Mouse (Mus musculus) megakaryocyte, embryonic 14.5 days (primary cell): ENCODE results near the gene Mmp23. TPM values are rescaled to one million over a fixed set of nuclear protein-coding genes. Genes with fewer than 3 reads are reported as not detected.
A peak's percentile ranks its signal among the peaks of the same experiment; 100 is the strongest.
"Not testable (repeated sequence)": the region's sequence is repeated elsewhere in the genome, so short reads cannot be mapped to it uniquely, and the experiment has no call there.

Experiments used
- H3K27me3 ChIP-seq: replicated peaks from 2 replicates; pipeline ENCODE3; 2012; ENCODE audit warnings: inconsistent platforms
- H3K36me3 ChIP-seq: replicated peaks from 2 replicates; pipeline ENCODE3; 2012; ENCODE audit warnings: low read length, inconsistent platforms, mixed read lengths
- H3K4me1 ChIP-seq: 2 replicates; pipeline ENCODE4 v1.6.1; 2012; ENCODE audit warnings: inconsistent platforms
- H3K4me3 ChIP-seq: replicated peaks from 2 replicates; pipeline ENCODE3; 2012; ENCODE audit warnings: moderate library complexity, mild to moderate bottlenecking, inconsistent platforms
- H3K9me3 ChIP-seq: 2 replicates; pipeline ENCODE4 v1.6.1; 2012; ENCODE audit warnings: inconsistent platforms
- FLI1 ChIP-seq: IDR thresholded peaks from 2 replicates; pipeline ENCODE4 v1.6.1; 2012; ENCODE audit warnings: low read length, inconsistent platforms, mixed read lengths
- GATA1 ChIP-seq: IDR thresholded peaks from 3 replicates; pipeline ENCODE4 v1.6.1; 2012; ENCODE audit warnings: mixed read lengths, low read length, inconsistent platforms, borderline replicate concordance
- polyA plus RNA-seq: library from polyadenylated mRNA; stranded (reverse); fragments of >175 nt; gene quantifications from 2 replicates; pipeline ENCODE4 v1.2.3, GENCODE M21; 2012; ENCODE audit warnings: low replicate concordance; ENCODE audit not compliant: insufficient read depth

The Mmp23 gene
- polyA plus RNA-seq: 3.7 TPM in 1 of 2 replicates, not detected in the other

GRCm38 (mm10) chr4:155653086-155653450 is at the start of gene Mmp23:
Gene Mmp23, minus strand, starts transcription at chr4:155653384.
- Histone ChIP-seq H3K9me3 (0 out of 2 replicates have a peak, but pooled peaks cover 6% of the 10 kb centered on the region), H3K4me3 (peak within 1 kb of the TSS; percentile 89), H3K36me3 (peaks cover 88% of the 10 kb centered on the region), H3K4me1 (peaks cover 74% of the 10 kb centered on the region), H3K27me3 (peaks cover 28% of the 10 kb centered on the region)
- TF ChIP-seq FLI1: no peak
- no peak for TF ChIP-seq GATA1

GRCm38 (mm10) chr4:155700425-155700824 is 47.2 kb upstream of the Mmp23 start:
- Histone ChIP-seq H3K4me1 (peaks cover 37% of the 10 kb centered on the region), H3K4me3 (no peak overlapping the region), H3K27me3 (peaks cover 27% of the 10 kb centered on the region), H3K36me3 (no peaks in the 10 kb centered on the region), H3K9me3 (no peaks in the 10 kb centered on the region)
- TF ChIP-seq GATA1 (no peak), FLI1 (no peak)

- H3K4me3 ChIP-seq: no peak overlapping the region
- H3K27me3 ChIP-seq: peaks cover 60% of the 10 kb centered on the region
- TF ChIP-seq FLI1 (no peak), GATA1 (no peak)
These were observed 43.4 kb upstream of the Mmp23 start for GRCm38 (mm10) chr4:155696261-155697255.

GRCm38 (mm10) chr4:155695531-155696062 is 42.4 kb upstream of the Mmp23 start:
- H3K4me3 ChIP-seq: peak overlapping the region; percentile 62
- H3K4me1 ChIP-seq: peaks cover 51% of the 10 kb centered on the region
- no peaks in the 10 kb centered on the region for H3K9me3 ChIP-seq
- TF ChIP-seq FLI1: no peak
- no peak for TF ChIP-seq GATA1
- H3K36me3 ChIP-seq: no peaks in the 10 kb centered on the region
- peaks cover 68% of the 10 kb centered on the region for H3K27me3 ChIP-seq

More at GRCm38 (mm10) chr4:155696261-155697255, 43.4 kb upstream of the Mmp23 start:
- Histone ChIP-seq H3K36me3 (no peaks in the 10 kb centered on the region), H3K9me3 (no peaks in the 10 kb centered on the region), H3K4me1 (peaks cover 55% of the 10 kb centered on the region)

- Histone ChIP-seq H3K4me1 (peaks cover 51% of the 10 kb centered on the region), H3K36me3 (no peaks in the 10 kb centered on the region), H3K27me3 (peaks cover 69% of the 10 kb centered on the region), H3K9me3 (no peaks in the 10 kb centered on the region), H3K4me3 (peak overlapping the region; percentile 95)
- no peak for TF ChIP-seq GATA1
- TF ChIP-seq FLI1: no peak
These were observed 41.6 kb upstream of the Mmp23 start for GRCm38 (mm10) chr4:155694482-155695401.

- Histone ChIP-seq H3K4me1 (peaks cover 51% of the 10 kb centered on the region), H3K27me3 (peaks cover 68% of the 10 kb centered on the region), H3K4me3 (peak within 1 kb of the TSS; percentile 95), H3K36me3 (no peaks in the 10 kb centered on the region), H3K9me3 (no peaks in the 10 kb centered on the region)
- no peak for TF ChIP-seq GATA1
- TF ChIP-seq FLI1: no peak
These were observed 40.9 kb upstream of the Mmp23 start, which contains the start of gene Fndc10 for GRCm38 (mm10) chr4:155694111-155694481. Gene Fndc10, plus strand, starts transcription at chr4:155694342.

- H3K36me3 ChIP-seq: no peaks in the 10 kb centered on the region
- H3K27me3 ChIP-seq: peaks cover 62% of the 10 kb centered on the region
- no peaks in the 10 kb centered on the region for H3K9me3 ChIP-seq
- no peak overlapping the region for H3K4me3 ChIP-seq
- no peak for TF ChIP-seq FLI1
- no peak for TF ChIP-seq GATA1
- peaks cover 53% of the 10 kb centered on the region for H3K4me1 ChIP-seq
These were observed 39.2 kb upstream of the Mmp23 start for GRCm38 (mm10) chr4:155692421-155692820.

GRCm38 (mm10) chr4:155690571-155691375 is 37.6 kb upstream of the Mmp23 start:
- Histone ChIP-seq H3K27me3 (peaks cover 53% of the 10 kb centered on the region), H3K4me1 (peaks cover 37% of the 10 kb centered on the region)
- TF ChIP-seq FLI1: no peak
- TF ChIP-seq GATA1: no peak

GRCm38 (mm10) chr4:155687764-155688163 is 34.6 kb upstream of the Mmp23 start:
- peaks cover 28% of the 10 kb centered on the region for H3K27me3 ChIP-seq
- H3K9me3 ChIP-seq: not testable (repeated sequence)

More at GRCm38 (mm10) chr4:155690571-155691375, 37.6 kb upstream of the Mmp23 start:
- Histone ChIP-seq H3K4me3 (no peak overlapping the region), H3K9me3 (no peaks in the 10 kb centered on the region), H3K36me3 (no peaks in the 10 kb centered on the region)

GRCm38 (mm10) chr4:155683670-155684277 is 30.6 kb upstream of the Mmp23 start:
- H3K36me3 ChIP-seq, H3K4me3 ChIP-seq, H3K9me3 ChIP-seq, H3K4me1 ChIP-seq: not testable (repeated sequence)
- peaks cover 12% of the 10 kb centered on the region for H3K27me3 ChIP-seq

More at GRCm38 (mm10) chr4:155687764-155688163, 34.6 kb upstream of the Mmp23 start:
- H3K4me3 ChIP-seq, H3K4me1 ChIP-seq, H3K36me3 ChIP-seq: not testable (repeated sequence)
